Mouse (Mus musculus) forebrain, embryonic 14.5 days (tissue): ENCODE measurements around the gene Usp2. TPM values are rescaled to one million over a fixed set of nuclear protein-coding genes. Genes with fewer than 3 reads are reported as not detected.
A peak's percentile ranks its signal among the peaks of the same experiment; 100 is the strongest.

Experiments used
- ATAC-seq: fragments of 200-750 bp; cut with Nextera tagmentation; 2 replicates; pipeline ENCODE4 v1.8.0; 2017; ENCODE audit warnings: mild to moderate bottlenecking, moderate library complexity
- DNase-seq: peaks from one replicate; pipeline ENCODE4 v3.0.0-alpha.2; 2015; ENCODE audit warnings: low spot score
- H3K27ac ChIP-seq: fragments of 300-500 bp; sonication (generic); 2 replicates; pipeline ENCODE4 v1.5.1; 2014; ENCODE audit warnings: low read depth, mild to moderate bottlenecking, control low read depth, low read length, moderate library complexity
- H3K27me3 ChIP-seq: fragments of 300-500 bp; sonication (generic); replicated peaks from 2 replicates; pipeline ENCODE4 v1.6.1; 2014; ENCODE audit warnings: low read length, control low read depth, mixed read lengths; ENCODE audit not compliant: control insufficient read depth, insufficient read depth
- H3K36me3 ChIP-seq: fragments of 300-500 bp; sonication (generic); 2 replicates; pipeline ENCODE4 v1.6.1; 2014; ENCODE audit warnings: low read length, control low read depth; ENCODE audit not compliant: control insufficient read depth, insufficient read depth
- H3K4me1 ChIP-seq: fragments of 300-500 bp; sonication (generic); 2 replicates; pipeline ENCODE4 v1.6.1; 2014; ENCODE audit warnings: antibody characterized with exemption, low read length, control low read depth; ENCODE audit not compliant: control insufficient read depth, insufficient read depth
- H3K4me2 ChIP-seq: fragments of 300-500 bp; sonication (generic); 2 replicates; pipeline ENCODE4 v1.6.1; 2014; ENCODE audit warnings: mild to moderate bottlenecking, control low read depth, low read length
- H3K4me3 ChIP-seq: fragments of 300-500 bp; sonication (generic); 2 replicates; pipeline ENCODE4 v1.5.1; 2014; ENCODE audit warnings: low read depth, low read length, control low read depth
- H3K9ac ChIP-seq: fragments of 300-500 bp; sonication (generic); 2 replicates; pipeline ENCODE4 v1.6.1; 2014; ENCODE audit warnings: mild to moderate bottlenecking, low read length, control low read depth, moderate library complexity
- H3K9me3 ChIP-seq: fragments of 300-500 bp; sonication (generic); replicated peaks from 2 replicates; pipeline ENCODE4 v1.6.1; 2016; ENCODE audit warnings: low read length, control low read depth, mixed read lengths; ENCODE audit not compliant: control insufficient read depth
- WGBS: fragments of 180-500 bp; shearing (Covaris S2); extraction: QIAGEN DNeasy Blood & Tissue Kit; methylation state at CpG from one replicate; pipeline ENCODE4 v1.1.7; 2014; 5-methylcytosine and 5-hydroxymethylcytosine counted together
- polyA plus RNA-seq: library from polyadenylated mRNA; unstranded; fragments of >200 nt; fragmentation: Nextera tagmentation; extraction: Ambion mirVana; gene quantifications from 2 replicates; pipeline ENCODE4 v1.2.1, GENCODE M21; 2014

Usp2 gene
- polyA plus RNA-seq, 1 experiment from 2014 or later, result 8.2 TPM

DNA sequence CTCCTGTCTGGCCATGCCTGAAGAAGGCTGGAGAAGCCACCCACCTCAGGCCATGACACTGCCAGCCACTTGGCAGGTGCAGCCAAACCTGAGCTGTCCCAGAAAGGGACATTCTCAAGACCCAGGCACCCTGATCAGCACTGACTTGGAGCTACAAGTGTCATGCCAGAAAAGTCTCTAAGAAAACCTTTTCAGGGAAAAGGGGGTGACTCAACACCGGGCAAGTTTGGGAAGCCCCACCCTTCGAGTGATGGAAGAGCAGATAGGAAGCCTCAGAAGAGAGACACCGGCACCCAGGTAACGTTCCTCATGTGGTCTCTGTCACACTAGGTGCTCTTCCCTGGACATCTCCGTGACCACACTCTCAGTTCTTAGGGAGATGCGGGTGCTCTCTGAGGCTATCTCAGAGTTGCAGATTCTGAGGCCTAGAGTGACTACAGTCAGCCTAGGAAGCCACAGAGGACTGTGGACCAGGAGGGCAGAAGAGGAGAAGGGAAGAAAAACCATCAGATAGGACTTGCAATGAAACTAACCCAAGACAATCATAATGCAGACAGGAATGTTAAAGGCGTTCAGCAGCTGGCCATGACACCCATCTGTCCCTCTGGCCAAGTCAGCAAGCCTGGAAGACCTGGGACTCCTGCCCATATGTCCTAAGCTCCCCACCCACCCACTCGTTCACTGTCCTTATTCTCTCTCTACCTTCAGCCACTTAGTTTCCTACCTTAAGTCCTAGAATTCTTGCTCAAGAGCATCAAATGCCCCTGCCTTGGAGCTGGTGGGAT lies 17.2 kb upstream of the Usp2 start:
- 87% methylated on average over 8 of the region's 8 CpGs for WGBS
- Histone ChIP-seq H3K9me3 (no peaks in the 10 kb centered on the region), H3K27me3 (peaks cover 7% of the 10 kb centered on the region), H3K36me3 (no peaks in the 10 kb centered on the region), H3K4me2 (no peak overlapping the region), H3K4me3 (no peak overlapping the region), H3K27ac (no peak overlapping the region), H3K4me1 (no peaks in the 10 kb centered on the region), H3K9ac (no peak overlapping the region)
- DNase-seq (no peak), ATAC-seq (no peak)

GRCm38 (mm10) chr9:44052855-44053254 lies 14.0 kb upstream of the Usp2 start:
- DNase-seq (no peak), ATAC-seq (no peak)
- Histone ChIP-seq H3K4me1 (no peaks in the 10 kb centered on the region), H3K4me2 (no peak overlapping the region), H3K9ac (no peak overlapping the region), H3K4me3 (no peak overlapping the region), H3K9me3 (no peaks in the 10 kb centered on the region; the same call in 1 of the 2 replicates), H3K27ac (no peak overlapping the region), H3K27me3 (no peaks in the 10 kb centered on the region), H3K36me3 (no peaks in the 10 kb centered on the region)
- 68% methylated on average over 3 of the region's 3 CpGs for WGBS

GRCm38 (mm10) chr9:44053936-44054335 lies 12.9 kb upstream of the Usp2 start:
- WGBS, result 69% methylated on average over 1 of the region's 1 CpGs
- H3K36me3 ChIP-seq, result no peaks in the 10 kb centered on the region
- no peak overlapping the region for H3K9ac ChIP-seq
- no peak overlapping the region for H3K4me3 ChIP-seq
- DNase-seq (no peak), ATAC-seq (no peak)
- H3K4me2 ChIP-seq, result no peak overlapping the region
- no peaks in the 10 kb centered on the region; the same call in 1 of the 2 replicates for H3K9me3 ChIP-seq
- H3K27ac ChIP-seq, result no peak overlapping the region
- no peaks in the 10 kb centered on the region for H3K4me1 ChIP-seq
- H3K27me3 ChIP-seq, result no peaks in the 10 kb centered on the region

GRCm38 (mm10) chr9:44058606-44059005 lies 8.2 kb upstream of the Usp2 start:
- Histone ChIP-seq H3K27ac (no peak overlapping the region), H3K4me1 (no peaks in the 10 kb centered on the region), H3K4me3 (no peak overlapping the region), H3K9ac (no peak overlapping the region), H3K27me3 (no peaks in the 10 kb centered on the region), H3K9me3 (no peaks in the 10 kb centered on the region; the same call in 1 of the 2 replicates), H3K36me3 (no peaks in the 10 kb centered on the region), H3K4me2 (no peak overlapping the region)
- 82% methylated on average over 6 of the region's 6 CpGs for WGBS
- ATAC-seq (no peak), DNase-seq (no peak)

- Histone ChIP-seq H3K27me3 (no peaks in the 10 kb centered on the region), H3K27ac (no peak overlapping the region), H3K4me3 (no peak overlapping the region), H3K9me3 (no peaks in the 10 kb centered on the region), H3K4me1 (peaks cover 4% of the 10 kb centered on the region; the same call in 1 of the 2 replicates), H3K36me3 (no peaks in the 10 kb centered on the region), H3K4me2 (no peak overlapping the region), H3K9ac (no peak overlapping the region)
- DNase-seq, result no peak
- ATAC-seq, result no peak
- 39% methylated on average over 1 of the region's 1 CpGs for WGBS
Observed at GRCm38 (mm10) chr9:44065177-44065576, 1.6 kb upstream of the Usp2 start.

- no peaks in the 10 kb centered on the region for H3K36me3 ChIP-seq
- WGBS, result 10% methylated on average over 15 of the region's 15 CpGs
- H3K9ac ChIP-seq, result peak overlapping the region; percentile 54
- H3K27ac ChIP-seq, result no peak overlapping the region
- H3K27me3 ChIP-seq, result no peaks in the 10 kb centered on the region
- H3K4me3 ChIP-seq, result peak overlapping the region; percentile 43
- ATAC-seq (peak; percentile 56), DNase-seq (peak; percentile 38)
- H3K9me3 ChIP-seq, result no peaks in the 10 kb centered on the region
- H3K4me1 ChIP-seq, result peaks cover 14% of the 10 kb centered on the region
- H3K4me2 ChIP-seq, result peak overlapping the region; percentile 79
Observed at GRCm38 (mm10) chr9:44067241-44067959, 579 bp downstream of the Usp2 start.

GRCm38 (mm10) chr9:44067960-44068330 lies 1.1 kb downstream of the Usp2 start:
- no peaks in the 10 kb centered on the region for H3K27me3 ChIP-seq
- H3K9me3 ChIP-seq, result no peaks in the 10 kb centered on the region
- peaks cover 17% of the 10 kb centered on the region for H3K4me1 ChIP-seq
- H3K4me2 ChIP-seq, result no peak overlapping the region
- no peak overlapping the region for H3K27ac ChIP-seq
- DNase-seq, result no peak
- WGBS, result 94% methylated on average over 6 of the region's 6 CpGs
- H3K4me3 ChIP-seq, result no peak overlapping the region
- no peak overlapping the region for H3K9ac ChIP-seq
- no peak for ATAC-seq
- H3K36me3 ChIP-seq, result no peaks in the 10 kb centered on the region

- H3K4me2 ChIP-seq, result no peak overlapping the region
- no peaks in the 10 kb centered on the region for H3K9me3 ChIP-seq
- no peaks in the 10 kb centered on the region for H3K27me3 ChIP-seq
- H3K4me3 ChIP-seq, result no peak overlapping the region
- H3K4me1 ChIP-seq, result peaks cover 21% of the 10 kb centered on the region
- H3K36me3 ChIP-seq, result no peaks in the 10 kb centered on the region
- ATAC-seq, result no peak
- WGBS, result 29% methylated on average over 7 of the region's 7 CpGs
- H3K27ac ChIP-seq, result no peak overlapping the region
- DNase-seq, result no peak
- no peak overlapping the region for H3K9ac ChIP-seq
Observed at GRCm38 (mm10) chr9:44069252-44069651, 2.4 kb downstream of the Usp2 start.
